Mouse (Mus musculus): ENCODE measurements around the gene Gemin5.

- TF ChIP-seq POLR2A (IDR thresholded peaks at IDR 0.05; ENCODE audit: insufficient read length, low read depth) = no peak
- no peak for TF ChIP-seq CEBPB (IDR thresholded peaks at IDR 0.05; ENCODE audit: insufficient read depth, poor library complexity, severe bottlenecking)
- TF ChIP-seq USF1 (IDR thresholded peaks at IDR 0.05; ENCODE audit: low read depth) = no peak
- TF ChIP-seq MYOG (IDR thresholded peaks at IDR 0.05; ENCODE audit: control insufficient read depth in 1 of 3, insufficient read depth in 1 of 3, insufficient read length in 2 of 3, low read depth in 2 of 3) = no peak
- TF ChIP-seq E2F4 (IDR thresholded peaks at IDR 0.05; ENCODE audit: insufficient read depth) = no peak
- TF ChIP-seq MAX (IDR thresholded peaks at IDR 0.05; ENCODE audit: low read depth) = no peak
Observed at GRCm38 (mm10) chr11:58136677-58137076, 31.7 kb downstream of the Gemin5 start.
